Mouse (Mus musculus) G1E (cell line): ENCODE data around the gene Ripk1. TPM values are rescaled to one million over a fixed set of nuclear protein-coding genes. Genes with fewer than 3 reads are reported as not detected.

ENCODE experiments used
- ATAC-seq: 2 replicates; pipeline ENCODE4 v1.8.0; 2016; ENCODE audit warnings: mild to moderate bottlenecking; ENCODE audit not compliant: insufficient number of reproducible peaks, poor library complexity, low FRiP score, severe bottlenecking; ENCODE audit errors: extremely low read depth
- DNase-seq: peaks from one replicate; pipeline ENCODE4 v3.0.0; 2012; ENCODE audit warnings: low spot score
- H3K27me3 ChIP-seq: 2 replicates; pipeline ENCODE4 v1.6.1; 2012; ENCODE audit warnings: mild to moderate bottlenecking, low read length, inconsistent platforms; ENCODE audit not compliant: insufficient read depth
- H3K36me3 ChIP-seq: replicated peaks from 2 replicates; pipeline ENCODE3; 2012; ENCODE audit warnings: mild to moderate bottlenecking, inconsistent platforms
- H3K4me1 ChIP-seq: 2 replicates; pipeline ENCODE4 v1.6.1; 2012; ENCODE audit warnings: low read depth, low read length, inconsistent platforms, mixed read lengths; ENCODE audit not compliant: insufficient read depth
- H3K4me3 ChIP-seq: 2 replicates; pipeline ENCODE4 v1.5.1; 2012; ENCODE audit warnings: low read depth, mild to moderate bottlenecking, inconsistent platforms, low read length, moderate library complexity, mixed read lengths
- H3K9me3 ChIP-seq: replicated peaks from 2 replicates; pipeline ENCODE4 v1.6.1; 2012; ENCODE audit warnings: inconsistent platforms
- CTCF ChIP-seq: IDR thresholded peaks from 2 replicates; pipeline ENCODE4 v1.5.1; 2012; ENCODE audit warnings: low read depth, low read length, inconsistent platforms, mixed read lengths
- GATA1 ChIP-seq: IDR thresholded peaks from 2 replicates; pipeline ENCODE4 v1.6.1; 2012; ENCODE audit warnings: borderline replicate concordance, low read length, inconsistent platforms, mixed read lengths
- GATA2 ChIP-seq: IDR thresholded peaks from 2 replicates; pipeline ENCODE4 v1.6.1; 2012; ENCODE audit warnings: low read depth, low read length, inconsistent platforms, borderline replicate concordance
- POLR2AphosphoS5 ChIP-seq: IDR thresholded peaks from 2 replicates; pipeline ENCODE4 v1.6.1; 2012; ENCODE audit warnings: low read depth, low read length, inconsistent platforms; ENCODE audit not compliant: insufficient replicate concordance
- TAL1 ChIP-seq: conservative IDR thresholded peaks from 2 replicates; pipeline ENCODE4 v1.6.1; 2012; ENCODE audit warnings: low read depth, low read length, inconsistent platforms, mixed read lengths
- polyA plus RNA-seq: library from polyadenylated mRNA; stranded (reverse); fragments of >175 nt; gene quantifications from 2 replicates; pipeline ENCODE4 v1.2.3, GENCODE M21; 2012
- total RNA-seq, 2 experiments: library from RNA; stranded (forward) in 1 of 2; stranded (reverse) in 1 of 2; fragments of 200-1000 nt in 1 of 2; fragments of >200 nt in 1 of 2; fragmentation: Nextera tagmentation in 1 of 2; gene quantifications; 2 replicates each; pipeline ENCODE4 v1.2.3; 2014 to 2017

Ripk1 gene
- total and polyA plus RNA-seq, 3 experiments: 6.7 to 41.6 (median 27.8) TPM

DNA sequence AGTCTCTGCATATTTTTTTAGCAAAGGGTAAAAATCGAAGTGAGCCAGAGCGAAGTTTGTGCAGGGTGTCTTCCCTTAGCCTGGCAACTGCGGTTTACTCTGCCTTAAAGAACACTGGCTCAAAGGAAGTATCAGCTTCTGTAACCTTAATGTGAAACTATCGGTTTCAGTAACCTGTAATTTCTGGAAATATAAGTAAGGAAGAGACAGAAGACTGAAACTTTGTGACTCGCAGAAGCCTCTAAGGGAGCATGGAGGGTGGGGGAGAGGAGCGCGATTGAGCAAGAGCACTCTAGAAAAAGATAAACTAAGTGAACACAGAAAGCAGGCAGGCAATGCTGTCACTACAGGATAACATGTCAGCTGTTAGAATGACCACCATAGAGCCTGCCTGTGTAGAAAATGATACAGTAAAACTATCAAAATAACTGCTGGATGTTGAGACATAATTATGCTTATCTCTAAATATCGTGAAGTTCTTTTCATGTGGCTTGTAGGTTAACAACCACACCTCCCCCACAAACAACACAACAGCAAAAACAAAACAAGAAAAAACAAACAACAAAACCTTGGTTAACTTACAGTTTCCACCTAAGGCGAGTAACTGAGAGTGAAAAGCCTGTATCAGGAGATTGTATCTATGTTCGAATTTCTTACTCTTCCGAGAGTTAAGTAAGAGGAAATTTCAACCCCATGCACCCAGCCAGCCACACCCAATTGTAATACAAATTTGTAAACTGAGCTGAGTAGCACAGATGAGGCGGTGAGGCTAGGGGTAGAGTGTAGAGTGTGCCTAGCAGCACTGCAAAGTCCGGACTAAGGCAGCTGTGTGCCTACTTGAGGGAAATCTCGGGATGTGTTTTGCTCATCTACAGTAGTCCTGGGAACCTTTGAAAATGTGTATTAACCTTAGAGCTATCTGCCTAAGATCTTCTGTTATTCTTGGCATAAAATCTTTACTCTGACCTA, 36.8 kb upstream of the Ripk1 start:
- TF ChIP-seq POLR2AphosphoS5 (no peak), GATA2 (no peak), TAL1 (no peak), GATA1 (no peak), CTCF (no peak)
- peaks cover 21% of the 10 kb centered on the region for H3K4me1 ChIP-seq
- ATAC-seq: no peak
- no peaks in the 10 kb centered on the region for H3K9me3 ChIP-seq
- DNase-seq: peak; percentile 9
- H3K4me3 ChIP-seq: peak overlapping the region; percentile 77
- H3K27me3 ChIP-seq: no peaks in the 10 kb centered on the region
- H3K36me3 ChIP-seq: no peaks in the 10 kb centered on the region

- H3K4me1 ChIP-seq: peaks cover 21% of the 10 kb centered on the region
- no peak overlapping the region; the same call in 1 of the 2 replicates for H3K4me3 ChIP-seq
- no peaks in the 10 kb centered on the region for H3K36me3 ChIP-seq
- TF ChIP-seq POLR2AphosphoS5 (no peak), CTCF (no peak), TAL1 (no peak), GATA1 (no peak), GATA2 (no peak)
- DNase-seq (no peak), ATAC-seq (no peak)
- no peaks in the 10 kb centered on the region for H3K27me3 ChIP-seq
- no peaks in the 10 kb centered on the region for H3K9me3 ChIP-seq
Measured at GRCm38 (mm10) chr13:33966025-33966412, 36.1 kb upstream of the Ripk1 start.

GRCm38 (mm10) chr13:33966574-33966973, 35.6 kb upstream of the Ripk1 start:
- Histone ChIP-seq H3K4me3 (no peak overlapping the region), H3K27me3 (no peaks in the 10 kb centered on the region), H3K36me3 (no peaks in the 10 kb centered on the region), H3K9me3 (no peaks in the 10 kb centered on the region), H3K4me1 (peaks cover 21% of the 10 kb centered on the region)
- ATAC-seq (no peak), DNase-seq (no peak)
- TF ChIP-seq POLR2AphosphoS5 (no peak), CTCF (no peak), TAL1 (no peak), GATA1 (no peak), GATA2 (no peak)

GRCm38 (mm10) chr13:33989625-33990024, 12.5 kb upstream of the Ripk1 start:
- TF ChIP-seq CTCF: no peak
- TF ChIP-seq GATA2: no peak
- TF ChIP-seq POLR2AphosphoS5: no peak
- TF ChIP-seq TAL1: no peak
- TF ChIP-seq GATA1: no peak
- no peak overlapping the region for H3K4me3 ChIP-seq
- H3K27me3 ChIP-seq: no peaks in the 10 kb centered on the region
- H3K36me3 ChIP-seq: peaks cover 14% of the 10 kb centered on the region
- H3K9me3 ChIP-seq: no peaks in the 10 kb centered on the region
- ATAC-seq: no peak
- no peak for DNase-seq
- peaks cover 3% of the 10 kb centered on the region; the same call in 1 of the 2 replicates for H3K4me1 ChIP-seq

GRCm38 (mm10) chr13:33995197-33995596, 7.0 kb upstream of the Ripk1 start:
- no peaks in the 10 kb centered on the region for H3K9me3 ChIP-seq
- DNase-seq (peak; percentile 35), ATAC-seq (no peak)
- peaks cover 8% of the 10 kb centered on the region for H3K36me3 ChIP-seq
- no peak overlapping the region for H3K4me3 ChIP-seq
- no peaks in the 10 kb centered on the region for H3K27me3 ChIP-seq
- TF ChIP-seq POLR2AphosphoS5 (no peak), TAL1 (no peak), GATA2 (no peak), CTCF (peak; percentile 56)
- H3K4me1 ChIP-seq: no peaks in the 10 kb centered on the region; the same call in 1 of the 2 replicates

DNA sequence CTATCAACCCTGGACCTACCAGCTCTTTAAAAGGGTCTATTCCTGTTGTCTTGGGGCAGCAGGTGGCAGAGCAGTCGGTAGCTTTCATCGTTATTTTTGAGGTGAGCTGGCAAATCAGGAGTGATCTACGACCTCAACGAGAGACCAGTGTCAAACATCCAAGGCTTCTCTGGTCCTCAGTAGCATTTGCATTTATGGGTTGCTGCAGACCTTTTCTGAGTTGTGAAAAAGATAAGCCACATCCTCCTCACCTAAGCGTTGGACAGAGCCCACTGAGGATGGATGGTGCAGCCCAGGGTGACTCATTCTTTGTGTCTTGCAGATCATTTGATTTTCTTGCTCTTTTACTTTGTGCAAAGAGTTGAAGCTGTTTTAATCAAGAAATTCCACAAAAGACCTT, 895 bp downstream of the Ripk1 start:
- DNase-seq (no peak), ATAC-seq (no peak)
- TF ChIP-seq CTCF (no peak), TAL1 (no peak), GATA2 (no peak), GATA1 (no peak), POLR2AphosphoS5 (no peak)
- H3K9me3 ChIP-seq: no peaks in the 10 kb centered on the region
- peak overlapping the region; percentile 100 for H3K4me3 ChIP-seq
- peaks cover 12% of the 10 kb centered on the region for H3K36me3 ChIP-seq
- H3K4me1 ChIP-seq: peaks cover 29% of the 10 kb centered on the region
- H3K27me3 ChIP-seq: no peaks in the 10 kb centered on the region
